Mouse (Mus musculus) heart, embryonic 14.5 days (tissue): ENCODE data around the gene Cd99l2. TPM values are rescaled to one million over a fixed set of nuclear protein-coding genes. Genes with fewer than 3 reads are reported as not detected.

Experiments
- microRNA-seq: library from miRNA; unstranded; fragments of <30 nt; microRNA quantifications from one replicate; pipeline ENCODE4, GENCODE M21; 2016
- polyA plus RNA-seq: library from polyadenylated mRNA; unstranded; fragments of >200 nt; fragmentation: Nextera tagmentation; extraction: Ambion mirVana; gene quantifications from 2 replicates; pipeline ENCODE4 v1.2.1, GENCODE M21; 2014

The Cd99l2 gene
- polyA plus RNA-seq, 1 experiment from 2014 or later = 26.4 TPM

Small RNA genes within 50 kb of the gene (microRNA-seq; reads per million reads assigned to microRNA genes)
- gene Gm23945 = not detected

Other genes starting within 250 kb of the Cd99l2 start
- 17.1 and 22.7 TPM in 2 replicates for gene Mtmr1, start 128.1 kb downstream of the Cd99l2 start, polyA plus RNA-seq
- 134 and 138 TPM in 2 replicates for gene Hmgb3, start 63.1 kb upstream of the Cd99l2 start, polyA plus RNA-seq
- gene Gpr50, start 170.8 kb upstream of the Cd99l2 start, polyA plus RNA-seq = 2.0 and 2.1 TPM in 2 replicates